Mouse (Mus musculus): ENCODE results near the gene Gm9945. TPM values are rescaled to one million over a fixed set of nuclear protein-coding genes. Genes with fewer than 3 reads are reported as not detected.
A peak's percentile ranks its signal among the peaks of the same experiment; 100 is the strongest.

Gene Gm9945
- polyA plus RNA-seq, 1 experiment from 2014 or later, result 0.38 TPM

DNA sequence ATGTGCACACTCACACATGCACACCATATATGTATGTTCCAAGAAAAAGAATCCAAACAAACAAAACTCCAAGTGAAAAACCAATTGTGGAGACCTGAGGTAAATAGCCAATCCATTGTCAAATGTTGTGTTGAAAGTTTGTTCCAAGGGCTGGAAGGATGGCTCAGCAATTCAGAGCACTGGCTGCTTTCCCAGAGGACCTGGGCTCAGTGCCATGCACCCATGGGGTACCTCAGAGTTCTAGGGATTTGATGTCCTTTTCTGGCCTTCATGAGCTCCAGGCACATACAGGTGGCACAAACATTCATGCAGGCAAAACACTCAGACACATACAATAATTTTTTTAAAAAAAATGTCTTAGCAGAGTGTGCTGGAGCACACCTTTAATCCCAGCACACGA lies 31.4 kb upstream of the Gm9945 start:
- ATAC-seq (ENCODE audit: low FRiP score, low read depth), result no peak
- Histone ChIP-seq H3K9me3 (no peaks in the 10 kb centered on the region), H3K36me3 (no peaks in the 10 kb centered on the region), H3K4me3 (no peak overlapping the region), H3K9ac (no peak overlapping the region), H3K4me1 (replicated peaks) (no peaks in the 10 kb centered on the region), H3K27ac (replicated peaks) (no peak overlapping the region), H3K4me2 (no peak overlapping the region), H3K27me3 (no peaks in the 10 kb centered on the region)
- 90% methylated on average over 1 of the region's 1 CpGs for whole genome bisulfite sequencing

DNA sequence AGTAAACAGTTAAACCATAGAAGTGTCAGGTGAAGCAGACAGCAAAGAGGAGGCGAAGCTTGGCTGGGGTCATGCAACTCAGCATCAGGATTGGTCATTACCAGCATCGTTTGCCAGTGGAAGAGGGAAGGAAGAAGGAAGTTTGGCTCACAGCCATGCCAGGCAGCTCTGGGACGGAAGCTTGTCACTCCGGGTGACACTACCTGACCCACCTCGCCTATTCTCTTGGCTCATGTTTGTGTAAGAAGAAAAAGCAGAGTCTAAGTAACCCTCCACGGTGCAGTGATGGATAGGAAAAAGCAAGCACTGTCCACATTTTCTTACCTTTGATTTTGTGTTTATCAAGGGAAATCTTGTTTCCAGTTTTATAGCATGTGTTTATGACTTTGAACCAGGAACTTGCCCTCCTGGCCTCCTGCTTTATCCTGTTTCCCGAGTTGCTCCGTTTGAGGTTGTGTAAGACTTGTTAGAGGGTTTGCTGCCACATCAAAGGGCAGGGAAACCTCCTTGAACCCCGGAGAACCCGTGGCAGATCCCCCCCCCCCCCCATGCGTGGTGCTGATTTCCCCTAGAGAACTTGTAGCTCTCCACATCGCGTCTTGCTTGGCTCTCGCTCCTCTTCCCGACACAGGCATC lies 29.8 kb upstream of the Gm9945 start:
- Histone ChIP-seq H3K9ac (no peak overlapping the region), H3K27ac (replicated peaks) (no peak overlapping the region), H3K4me2 (no peak overlapping the region), H3K4me3 (no peak overlapping the region), H3K27me3 (peaks cover 2% of the 10 kb centered on the region; the same call in 1 of the 2 replicates), H3K4me1 (replicated peaks) (no peaks in the 10 kb centered on the region), H3K36me3 (no peaks in the 10 kb centered on the region), H3K9me3 (no peaks in the 10 kb centered on the region)
- 72% methylated on average over 15 of the region's 15 CpGs for WGBS
- no peak for ATAC-seq (ENCODE audit: low FRiP score, low read depth)

DNA sequence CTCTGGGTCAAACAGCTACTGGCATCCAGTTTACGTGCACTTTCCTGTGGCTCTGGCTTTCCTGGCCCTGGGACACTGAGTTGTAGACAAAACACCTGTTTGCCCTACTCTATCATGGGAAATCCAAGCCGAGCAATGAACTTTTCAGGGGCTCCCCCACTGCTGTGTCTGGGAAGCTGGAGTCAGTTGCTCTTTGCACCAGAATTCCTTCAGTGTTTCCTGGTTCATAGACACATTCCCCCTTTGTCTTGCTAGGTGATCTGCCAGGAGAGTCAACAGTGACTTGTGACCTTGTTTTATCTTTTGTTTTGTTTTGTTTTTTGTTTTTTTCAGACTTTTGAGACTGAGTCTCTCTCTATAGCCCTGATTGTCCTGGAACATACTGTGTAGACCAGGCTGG lies 28.6 kb upstream of the Gm9945 start:
- Histone ChIP-seq H3K4me2 (no peak overlapping the region), H3K27ac (replicated peaks) (no peak overlapping the region), H3K4me1 (replicated peaks) (no peaks in the 10 kb centered on the region), H3K4me3 (no peak overlapping the region), H3K36me3 (no peaks in the 10 kb centered on the region), H3K9me3 (no peaks in the 10 kb centered on the region), H3K27me3 (peaks cover 13% of the 10 kb centered on the region), H3K9ac (no peak overlapping the region)
- ATAC-seq (ENCODE audit: low FRiP score, low read depth), result no peak
- 76% methylated on average over 2 of the region's 2 CpGs for WGBS

DNA sequence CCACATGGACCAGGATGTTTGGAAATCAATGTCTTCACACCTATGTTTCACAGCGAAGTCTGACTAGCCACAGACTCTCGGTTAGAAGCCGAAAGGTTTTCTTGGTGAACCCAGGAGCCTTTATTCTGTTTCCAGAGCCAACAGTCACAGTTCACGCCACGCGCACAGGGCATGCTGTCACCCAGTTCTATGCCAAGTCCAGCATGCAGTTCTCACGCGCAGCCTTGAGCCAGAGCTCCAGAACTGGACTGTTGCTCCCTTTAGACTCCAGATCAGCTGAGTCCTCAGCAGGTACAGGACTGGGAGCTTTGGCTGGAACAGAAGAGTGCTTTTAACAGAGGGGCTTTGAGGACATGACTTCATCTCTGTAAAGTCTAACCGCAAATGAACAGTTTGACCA lies 27.6 kb upstream of the Gm9945 start:
- Histone ChIP-seq H3K27me3 (peaks cover 21% of the 10 kb centered on the region), H3K9ac (no peak overlapping the region), H3K27ac (replicated peaks) (no peak overlapping the region), H3K36me3 (no peaks in the 10 kb centered on the region), H3K9me3 (no peaks in the 10 kb centered on the region), H3K4me2 (no peak overlapping the region), H3K4me3 (no peak overlapping the region), H3K4me1 (replicated peaks) (peaks cover 6% of the 10 kb centered on the region)
- no peak for ATAC-seq (ENCODE audit: low FRiP score, low read depth)
- WGBS, result 95% methylated on average over 9 of the region's 9 CpGs

DNA sequence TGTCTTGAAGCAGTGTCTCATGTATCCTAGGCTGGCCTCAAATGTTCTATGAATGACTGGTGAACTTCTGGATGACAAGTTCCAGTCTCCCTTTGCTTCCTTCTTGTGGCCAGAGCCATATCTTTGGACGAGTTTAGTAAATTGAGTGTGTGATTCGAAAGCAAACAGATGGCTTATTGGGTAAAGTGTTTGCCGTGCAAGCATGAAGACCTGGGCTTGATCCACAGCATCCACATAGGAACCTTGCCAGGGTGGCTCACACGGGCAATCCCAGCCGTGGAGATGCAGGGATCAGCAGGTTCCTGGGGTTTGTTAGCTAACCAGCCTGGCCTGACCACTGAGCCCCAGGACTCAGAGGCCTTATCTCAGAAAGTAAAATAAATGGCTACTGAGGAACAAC lies 26.9 kb upstream of the Gm9945 start:
- Histone ChIP-seq H3K36me3 (no peaks in the 10 kb centered on the region), H3K9ac (no peak overlapping the region), H3K27ac (replicated peaks) (no peak overlapping the region), H3K4me1 (replicated peaks) (peaks cover 8% of the 10 kb centered on the region), H3K27me3 (peaks cover 27% of the 10 kb centered on the region), H3K9me3 (no peaks in the 10 kb centered on the region), H3K4me2 (no peak overlapping the region), H3K4me3 (no peak overlapping the region)
- WGBS, result 89% methylated on average over 5 of the region's 5 CpGs
- ATAC-seq (ENCODE audit: low FRiP score, low read depth), result no peak

DNA sequence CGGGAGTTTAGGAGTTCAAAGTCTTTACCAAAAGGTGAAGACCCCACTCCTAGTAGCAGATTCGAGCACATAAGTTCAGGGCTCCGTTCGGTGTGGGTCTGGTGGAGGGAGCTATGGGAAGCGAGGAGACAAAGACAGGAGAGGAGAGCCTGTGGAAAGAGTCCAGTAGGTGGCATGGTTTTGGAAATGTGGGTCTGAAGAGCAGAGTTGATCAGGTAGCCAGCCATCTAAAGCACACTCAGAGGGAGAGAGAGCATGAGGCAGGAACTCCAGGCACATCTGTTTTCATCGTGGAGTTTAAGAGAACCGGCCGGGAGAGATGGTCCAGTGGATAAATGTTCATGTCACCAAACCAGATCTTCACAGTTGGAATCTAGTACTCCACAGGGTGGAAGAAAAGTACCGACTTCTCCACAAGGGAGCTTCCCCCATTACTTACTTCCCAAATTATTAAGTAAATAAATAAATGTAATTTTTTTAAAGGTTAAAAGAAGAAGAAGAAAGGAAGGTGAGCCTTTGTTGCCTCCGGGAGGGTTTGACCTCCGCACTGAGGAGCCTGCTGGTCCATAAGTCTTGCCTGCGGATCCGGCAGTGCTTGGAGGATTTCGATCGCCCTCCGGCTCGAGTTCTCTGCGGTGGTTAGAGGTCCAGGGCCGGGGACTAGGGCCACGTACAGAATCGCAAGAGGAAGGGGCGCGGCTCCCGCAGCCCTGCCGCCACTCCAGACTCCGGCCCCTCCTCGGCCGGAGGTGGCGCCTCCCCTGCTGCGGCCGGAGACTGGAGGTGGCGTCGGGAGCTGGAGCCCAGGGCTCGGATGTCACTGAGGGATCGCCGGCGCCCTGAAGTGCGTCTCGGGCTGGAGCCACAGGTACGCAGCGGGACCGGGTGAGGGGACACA lies 23.2 kb upstream of the Gm9945 start, which contains the start of the genes Gm10447 and Shroom1:
Gene Gm10447, minus strand, starts transcription at position 637 of the 898 bp plus-strand sequence.
Gene Shroom1, plus strand, starts transcription at position 732 of the 898 bp plus-strand sequence.
- H3K36me3 ChIP-seq, result no peaks in the 10 kb centered on the region

DNA sequence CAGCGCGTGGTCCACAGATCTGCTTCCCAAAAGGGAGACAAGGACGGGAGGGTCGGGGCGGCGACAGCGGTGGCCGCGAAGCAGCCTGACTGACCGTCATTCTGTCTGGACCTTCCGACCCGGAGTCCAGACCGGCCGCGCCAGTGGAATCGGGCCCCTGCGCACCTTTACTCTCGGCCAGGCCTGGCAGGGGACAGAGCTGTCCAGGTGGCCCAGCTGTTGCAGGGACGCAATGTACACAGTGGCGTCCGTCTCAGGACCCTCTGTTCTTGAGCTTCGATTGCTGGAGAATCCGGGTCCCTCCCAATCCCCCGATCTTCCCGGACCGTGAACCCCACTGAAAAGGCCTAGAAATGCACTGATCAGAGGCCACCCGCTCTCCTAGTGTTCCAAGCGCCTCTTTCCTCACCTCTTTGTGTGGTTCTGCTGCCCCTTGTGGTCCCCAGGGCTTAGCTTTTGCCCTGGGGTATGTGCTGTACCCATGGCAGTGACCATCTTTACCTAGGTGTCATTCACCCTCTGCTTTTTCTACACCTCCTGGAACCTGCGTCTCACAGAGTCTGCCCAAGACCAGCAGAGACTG lies 22.5 kb upstream of the Gm9945 start:
- H3K4me1 ChIP-seq (replicated peaks), result peaks cover 8% of the 10 kb centered on the region
- peak overlapping the region; percentile 32 for H3K9ac ChIP-seq
- H3K27me3 ChIP-seq, result peaks cover 60% of the 10 kb centered on the region
- H3K27ac ChIP-seq (replicated peaks), result no peak overlapping the region
- peak overlapping the region; percentile 36 for H3K4me3 ChIP-seq
- peak overlapping the region; percentile 67 for H3K4me2 ChIP-seq
- 0 out of 2 replicates have a peak, but pooled peaks have one; percentile 19 for ATAC-seq (ENCODE audit: low FRiP score, low read depth)
- H3K36me3 ChIP-seq, result no peaks in the 10 kb centered on the region
- WGBS, result 8% methylated on average over 29 of the region's 29 CpGs
- no peaks in the 10 kb centered on the region for H3K9me3 ChIP-seq

More for the DNA sequence above, 23.2 kb upstream of the Gm9945 start, which contains the start of the genes Gm10447 and Shroom1:
- H3K4me2 ChIP-seq, result peak within 1 kb of the TSS; percentile 67
- H3K9ac ChIP-seq, result peak within 1 kb of the TSS; percentile 32
- peaks cover 53% of the 10 kb centered on the region for H3K27me3 ChIP-seq
- 5% methylated on average over 42 of the region's 42 CpGs for WGBS
- H3K4me3 ChIP-seq, result peak within 1 kb of the TSS; percentile 36
- H3K9me3 ChIP-seq, result no peaks in the 10 kb centered on the region
- peak; percentile 43; the same call in 1 of the 2 replicates for ATAC-seq (ENCODE audit: low FRiP score, low read depth)
- H3K27ac ChIP-seq (replicated peaks), result no peak within 1 kb of the TSS
- peaks cover 8% of the 10 kb centered on the region for H3K4me1 ChIP-seq (replicated peaks)

DNA sequence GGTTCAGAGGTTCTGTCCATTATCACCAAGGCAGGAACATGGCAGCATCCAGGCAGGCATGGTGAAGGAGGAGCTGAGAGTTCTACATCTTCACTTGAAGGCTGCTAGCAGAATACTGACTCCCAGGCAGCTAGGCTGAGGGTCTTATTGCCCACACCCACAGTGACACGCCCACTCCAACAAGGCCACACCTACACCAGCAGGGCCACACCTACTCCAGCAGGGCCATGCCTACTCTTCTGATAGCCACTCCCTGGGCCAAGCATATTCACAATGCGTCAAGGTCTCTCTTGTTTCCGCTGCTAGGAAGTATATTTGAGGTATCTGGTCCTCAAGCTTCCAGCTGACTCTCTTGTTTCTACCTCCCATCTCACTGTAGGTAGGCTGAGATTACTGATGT lies 21.0 kb upstream of the Gm9945 start:
- Histone ChIP-seq H3K27ac (replicated peaks) (no peak overlapping the region), H3K9ac (no peak overlapping the region), H3K9me3 (no peaks in the 10 kb centered on the region), H3K36me3 (no peaks in the 10 kb centered on the region), H3K4me3 (no peak overlapping the region), H3K27me3 (peaks cover 76% of the 10 kb centered on the region), H3K4me1 (replicated peaks) (peaks cover 18% of the 10 kb centered on the region), H3K4me2 (no peak overlapping the region)
- WGBS, result 54% methylated on average over 3 of the region's 3 CpGs
- ATAC-seq (ENCODE audit: low FRiP score, low read depth), result no peak

DNA sequence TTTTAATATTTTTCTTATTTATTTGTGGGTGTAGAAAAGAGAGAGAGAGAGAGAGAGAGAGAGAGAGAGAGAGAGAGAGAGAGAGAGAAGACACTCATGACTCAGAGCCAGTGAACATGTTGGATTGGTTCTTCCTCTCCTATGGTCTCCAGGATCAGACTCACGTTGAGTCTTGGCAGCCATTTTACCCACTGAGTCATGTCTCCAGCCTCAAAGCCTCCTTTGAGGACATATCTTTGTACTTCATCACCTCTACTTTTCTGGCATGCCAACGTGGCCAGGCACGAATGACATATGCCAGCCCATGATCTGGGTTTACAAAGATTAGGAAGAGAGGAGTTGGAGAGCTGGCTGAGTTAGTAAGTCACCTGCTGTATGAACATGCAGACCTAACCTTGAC lies 19.8 kb upstream of the Gm9945 start:
- 88% methylated on average over 3 of the region's 3 CpGs for WGBS
- H3K36me3 ChIP-seq, result no peaks in the 10 kb centered on the region
- peaks cover 19% of the 10 kb centered on the region for H3K4me1 ChIP-seq (replicated peaks)
- H3K9ac ChIP-seq, result no peak overlapping the region
- no peak overlapping the region for H3K27ac ChIP-seq (replicated peaks)
- H3K4me2 ChIP-seq, result no peak overlapping the region
- no peak for ATAC-seq (ENCODE audit: low FRiP score, low read depth)
- no peaks in the 10 kb centered on the region for H3K9me3 ChIP-seq
- H3K27me3 ChIP-seq, result peaks cover 86% of the 10 kb centered on the region
- no peak overlapping the region for H3K4me3 ChIP-seq

DNA sequence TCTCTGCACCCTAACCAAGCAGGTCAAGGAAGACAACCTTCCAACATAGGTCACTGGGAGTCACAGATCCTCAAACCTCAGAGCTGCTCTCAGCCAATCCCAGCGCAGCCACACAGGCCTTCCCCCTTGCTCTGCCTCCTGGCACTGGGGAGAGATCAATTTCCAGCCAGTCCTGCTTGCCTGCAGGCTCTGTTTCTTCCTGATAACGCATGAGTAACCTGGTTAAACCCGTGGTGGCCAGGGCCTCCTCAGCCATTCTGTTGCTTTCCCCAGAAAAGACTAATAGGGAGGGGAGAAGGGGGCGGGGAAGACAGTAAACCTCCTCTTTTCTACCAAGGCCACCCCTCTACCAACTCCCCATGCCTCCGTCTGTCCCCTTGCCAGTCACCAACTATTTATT lies 18.2 kb upstream of the Gm9945 start:
- Histone ChIP-seq H3K27me3 (peaks cover 80% of the 10 kb centered on the region), H3K9ac (no peak overlapping the region), H3K27ac (replicated peaks) (no peak overlapping the region), H3K36me3 (no peaks in the 10 kb centered on the region), H3K4me1 (replicated peaks) (peaks cover 25% of the 10 kb centered on the region), H3K4me2 (no peak overlapping the region), H3K9me3 (no peaks in the 10 kb centered on the region), H3K4me3 (no peak overlapping the region)
- 23% methylated on average over 5 of the region's 5 CpGs for WGBS
- ATAC-seq (ENCODE audit: low FRiP score, low read depth), result no peak

DNA sequence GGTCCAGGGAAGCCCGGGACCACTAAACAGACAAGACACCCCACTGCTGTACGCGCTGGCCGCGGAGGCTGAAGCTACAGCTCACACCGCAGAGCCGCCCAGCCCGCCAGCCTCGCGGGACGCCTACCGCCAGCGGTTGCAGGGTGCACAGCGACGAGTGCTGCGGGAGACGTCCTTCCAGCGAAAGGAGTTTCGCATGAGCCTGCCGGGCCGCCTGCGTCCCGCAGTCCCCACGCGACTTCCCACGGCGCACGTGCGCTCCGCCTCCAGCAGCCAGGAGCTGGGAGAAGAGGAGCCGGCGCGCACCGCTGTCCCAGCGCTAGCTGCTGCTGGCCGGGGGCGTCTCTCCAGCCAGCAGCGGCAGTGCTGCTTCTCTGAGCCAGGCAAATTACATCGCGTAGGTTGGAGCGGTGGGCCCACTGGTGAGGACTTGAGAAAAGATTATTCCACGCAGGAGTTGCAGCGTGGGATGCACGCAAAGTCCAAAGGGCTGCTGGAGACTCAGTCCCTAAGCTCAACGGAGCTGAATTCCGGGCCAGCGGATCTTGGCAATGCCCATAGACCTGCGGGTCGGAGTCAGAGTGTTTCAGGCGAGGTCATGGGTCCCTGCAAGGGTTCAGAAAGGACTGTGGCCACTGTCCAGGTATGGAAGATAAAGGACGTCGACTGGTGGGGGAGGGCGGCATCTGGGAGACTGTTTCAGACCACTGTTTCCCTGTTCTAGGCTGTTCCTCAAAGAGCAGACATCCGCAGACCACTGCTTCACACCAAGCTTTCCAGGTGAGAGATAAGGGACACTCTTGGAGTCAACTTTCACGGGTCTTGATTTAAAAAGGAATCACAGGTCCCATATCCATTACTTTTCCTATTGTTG lies 16.2 kb upstream of the Gm9945 start:
- Histone ChIP-seq H3K9me3 (no peaks in the 10 kb centered on the region), H3K27me3 (peaks cover 68% of the 10 kb centered on the region), H3K4me3 (peak overlapping the region; percentile 42), H3K4me2 (peak overlapping the region; percentile 84), H3K4me1 (replicated peaks) (peaks cover 20% of the 10 kb centered on the region), H3K9ac (0 out of 2 replicates have a peak overlapping the region, but pooled peaks have one; percentile 4), H3K27ac (replicated peaks) (no peak overlapping the region), H3K36me3 (no peaks in the 10 kb centered on the region)
- no peak for ATAC-seq (ENCODE audit: low FRiP score, low read depth)
- 7% methylated on average over 55 of the region's 55 CpGs for WGBS

Data from hindbrain, embryonic 15.5 days (tissue).